Mouse (Mus musculus): ENCODE measurements at regions not wholly inside any gene's neighbourhood (a gene's known extent, or its start where the extent isn't known, plus 50 kb on each side); places are given as distances from the start of the nearest gene placed in this dataset.

DNA sequence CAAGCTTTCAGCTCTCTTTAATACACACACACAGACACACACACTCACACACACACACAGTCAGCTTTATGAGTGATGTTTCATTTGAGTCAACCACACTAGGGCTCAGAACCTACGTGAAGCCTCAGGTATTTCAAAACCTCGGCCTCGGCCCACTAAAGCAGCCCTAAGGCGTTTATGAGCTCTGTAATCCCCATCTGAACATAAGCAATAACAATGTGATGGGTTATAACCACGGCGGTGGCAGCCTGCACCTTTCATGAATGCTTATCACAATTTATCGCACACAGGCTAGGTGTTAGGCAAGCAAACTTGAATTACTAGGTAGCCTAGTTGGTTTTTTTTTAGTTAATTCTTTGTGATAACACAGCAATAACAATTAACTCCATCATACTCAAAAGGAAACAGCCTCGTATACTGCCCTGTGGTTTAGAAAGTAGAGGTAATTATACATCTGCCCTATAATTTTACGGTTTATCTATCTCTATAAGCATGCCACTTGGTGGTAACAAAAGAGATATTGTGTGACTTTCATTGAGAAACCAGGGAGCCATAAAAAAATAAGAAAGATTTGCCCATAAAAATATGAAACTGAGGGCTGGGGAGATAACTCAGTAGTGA is 485.6 kb upstream of the 4930412O13Rik start:
- TF ChIP-seq POLR2A (IDR thresholded peaks at IDR 0.05; ENCODE audit: insufficient read depth, low read depth, low read length), result no peak
- no peak for TF ChIP-seq CTCF (IDR thresholded peaks at IDR 0.05)

Data from heart, adult 2 months (tissue).